Mouse (Mus musculus) megakaryocyte, embryonic 14.5 days (primary cell): ENCODE data around the gene Stab2. TPM values are rescaled to one million over a fixed set of nuclear protein-coding genes. Genes with fewer than 3 reads are reported as not detected.

Experiments
- H3K27me3 ChIP-seq: replicated peaks from 2 replicates; pipeline ENCODE3; 2012; ENCODE audit warnings: inconsistent platforms
- H3K36me3 ChIP-seq: replicated peaks from 2 replicates; pipeline ENCODE3; 2012; ENCODE audit warnings: low read length, inconsistent platforms, mixed read lengths
- H3K4me1 ChIP-seq: 2 replicates; pipeline ENCODE4 v1.6.1; 2012; ENCODE audit warnings: inconsistent platforms
- H3K4me3 ChIP-seq: replicated peaks from 2 replicates; pipeline ENCODE3; 2012; ENCODE audit warnings: moderate library complexity, mild to moderate bottlenecking, inconsistent platforms
- H3K9me3 ChIP-seq: 2 replicates; pipeline ENCODE4 v1.6.1; 2012; ENCODE audit warnings: inconsistent platforms
- FLI1 ChIP-seq: IDR thresholded peaks from 2 replicates; pipeline ENCODE4 v1.6.1; 2012; ENCODE audit warnings: low read length, inconsistent platforms, mixed read lengths
- GATA1 ChIP-seq: IDR thresholded peaks from 3 replicates; pipeline ENCODE4 v1.6.1; 2012; ENCODE audit warnings: mixed read lengths, low read length, inconsistent platforms, borderline replicate concordance
- polyA plus RNA-seq: library from polyadenylated mRNA; stranded (reverse); fragments of >175 nt; gene quantifications from 2 replicates; pipeline ENCODE4 v1.2.3, GENCODE M21; 2012; ENCODE audit warnings: low replicate concordance; ENCODE audit not compliant: insufficient read depth

Gene Stab2
- polyA plus RNA-seq, 1 experiment: 2.0 TPM

GRCm38 (mm10) chr10:86908562-86908961 is 99.3 kb downstream of the Stab2 start:
- no peaks in the 10 kb centered on the region for H3K4me1 ChIP-seq
- peaks cover 11% of the 10 kb centered on the region for H3K9me3 ChIP-seq
- H3K27me3 ChIP-seq: peaks cover 12% of the 10 kb centered on the region
- H3K36me3 ChIP-seq: no peaks in the 10 kb centered on the region
- no peak for TF ChIP-seq GATA1
- no peak overlapping the region for H3K4me3 ChIP-seq

- TF ChIP-seq FLI1 (no peak), GATA1 (no peak)
- Histone ChIP-seq H3K36me3 (no peaks in the 10 kb centered on the region), H3K4me3 (no peak overlapping the region), H3K9me3 (peaks cover 11% of the 10 kb centered on the region), H3K27me3 (peaks cover 10% of the 10 kb centered on the region), H3K4me1 (no peaks in the 10 kb centered on the region)
These were observed 100.8 kb downstream of the Stab2 start for GRCm38 (mm10) chr10:86907043-86907442.

DNA sequence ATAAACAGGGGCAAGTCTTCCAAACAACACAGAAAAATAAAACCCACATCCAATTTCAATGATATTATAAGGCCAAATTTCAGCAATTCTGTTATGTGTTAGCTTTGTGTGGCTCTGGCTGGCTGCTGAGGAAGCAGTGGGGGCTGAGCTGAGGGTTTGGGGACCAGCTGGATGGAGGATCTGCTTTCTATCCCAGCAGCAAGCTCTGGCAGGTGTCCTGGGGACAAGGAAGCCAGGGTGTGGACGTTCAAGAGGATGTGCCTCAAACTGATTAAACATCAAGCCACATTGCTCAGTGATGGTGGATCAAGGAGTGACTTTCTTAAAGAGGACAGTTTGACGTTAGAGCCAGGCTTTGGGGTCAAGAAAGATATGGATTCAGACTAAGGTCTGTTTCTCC is 112.3 kb downstream of the Stab2 start:
- H3K36me3 ChIP-seq: no peaks in the 10 kb centered on the region
- no peak overlapping the region for H3K4me3 ChIP-seq
- TF ChIP-seq GATA1 (no peak), FLI1 (no peak)
- H3K9me3 ChIP-seq: no peaks in the 10 kb centered on the region
- H3K27me3 ChIP-seq: peaks cover 15% of the 10 kb centered on the region
- H3K4me1 ChIP-seq: no peaks in the 10 kb centered on the region

GRCm38 (mm10) chr10:86891066-86891465 is 116.8 kb downstream of the Stab2 start:
- H3K9me3 ChIP-seq: no peaks in the 10 kb centered on the region
- H3K4me3 ChIP-seq: no peak overlapping the region
- TF ChIP-seq GATA1 (no peak), FLI1 (no peak)
- H3K27me3 ChIP-seq: peaks cover 10% of the 10 kb centered on the region
- H3K4me1 ChIP-seq: no peaks in the 10 kb centered on the region
- H3K36me3 ChIP-seq: no peaks in the 10 kb centered on the region

- Histone ChIP-seq H3K9me3 (no peaks in the 10 kb centered on the region), H3K27me3 (peaks cover 8% of the 10 kb centered on the region), H3K36me3 (no peaks in the 10 kb centered on the region), H3K4me1 (no peaks in the 10 kb centered on the region), H3K4me3 (no peak overlapping the region)
- TF ChIP-seq GATA1 (no peak), FLI1 (no peak)
These were observed 117.5 kb downstream of the Stab2 start for GRCm38 (mm10) chr10:86890166-86890930.

DNA sequence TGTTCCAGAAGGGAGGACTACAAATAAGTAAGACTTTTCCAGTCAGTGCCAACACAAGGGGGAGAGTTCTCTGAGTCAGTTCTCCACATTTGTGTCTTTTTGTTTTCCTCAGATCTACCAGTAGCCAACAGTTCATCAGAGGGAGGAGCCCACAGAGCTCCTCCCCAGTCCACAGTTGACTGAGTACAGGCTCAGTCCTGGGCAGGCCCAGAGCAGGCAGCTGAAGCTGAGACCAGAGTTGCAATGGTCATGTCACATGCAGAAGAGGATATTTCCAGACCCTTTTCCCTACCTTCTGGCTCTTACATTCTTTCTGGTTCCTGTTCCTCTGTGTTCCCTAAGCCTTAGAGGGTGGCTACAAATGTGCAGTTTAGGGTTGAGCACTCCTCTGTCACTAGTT is 118.4 kb downstream of the Stab2 start:
- no peaks in the 10 kb centered on the region for H3K36me3 ChIP-seq
- TF ChIP-seq FLI1: no peak
- TF ChIP-seq GATA1: no peak

GRCm38 (mm10) chr10:86886434-86886833 is 121.4 kb downstream of the Stab2 start:
- no peak for TF ChIP-seq FLI1
- TF ChIP-seq GATA1: no peak
- no peak overlapping the region for H3K4me3 ChIP-seq
- peaks cover 4% of the 10 kb centered on the region for H3K4me1 ChIP-seq
- peaks cover 3% of the 10 kb centered on the region for H3K27me3 ChIP-seq
- H3K36me3 ChIP-seq: no peaks in the 10 kb centered on the region
- no peaks in the 10 kb centered on the region for H3K9me3 ChIP-seq

More for the DNA sequence above, 118.4 kb downstream of the Stab2 start:
- H3K9me3 ChIP-seq: no peaks in the 10 kb centered on the region
- no peak overlapping the region for H3K4me3 ChIP-seq
- no peaks in the 10 kb centered on the region for H3K4me1 ChIP-seq
- H3K27me3 ChIP-seq: peaks cover 8% of the 10 kb centered on the region

DNA sequence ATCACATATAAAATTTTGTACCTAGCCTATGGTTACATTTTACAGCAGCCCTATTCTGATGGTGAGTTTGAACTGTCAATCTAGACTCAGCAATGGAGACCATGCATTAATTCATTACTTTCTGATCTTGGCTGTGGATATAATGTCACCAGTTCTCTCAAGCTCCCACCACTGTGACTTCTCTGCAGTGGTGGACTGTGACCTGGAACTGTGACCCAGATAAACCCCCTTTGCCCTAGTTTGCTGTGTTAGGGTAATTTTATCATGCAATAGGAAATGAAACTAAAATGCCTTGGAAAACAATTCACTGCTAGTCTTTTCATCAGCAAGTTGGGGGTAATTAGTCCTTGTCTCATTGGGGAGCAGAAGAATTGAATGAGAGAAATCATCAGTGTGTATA is 126.4 kb downstream of the Stab2 start:
- Histone ChIP-seq H3K36me3 (no peaks in the 10 kb centered on the region), H3K4me3 (no peak overlapping the region), H3K4me1 (peaks cover 9% of the 10 kb centered on the region), H3K27me3 (peaks cover 2% of the 10 kb centered on the region), H3K9me3 (no peaks in the 10 kb centered on the region)
- TF ChIP-seq GATA1: no peak
- no peak for TF ChIP-seq FLI1

GRCm38 (mm10) chr10:86880071-86880806 is 127.6 kb downstream of the Stab2 start:
- Histone ChIP-seq H3K4me1 (peaks cover 9% of the 10 kb centered on the region), H3K36me3 (no peaks in the 10 kb centered on the region), H3K9me3 (no peaks in the 10 kb centered on the region), H3K4me3 (no peak overlapping the region), H3K27me3 (peaks cover 2% of the 10 kb centered on the region)
- TF ChIP-seq GATA1 (no peak), FLI1 (no peak)

DNA sequence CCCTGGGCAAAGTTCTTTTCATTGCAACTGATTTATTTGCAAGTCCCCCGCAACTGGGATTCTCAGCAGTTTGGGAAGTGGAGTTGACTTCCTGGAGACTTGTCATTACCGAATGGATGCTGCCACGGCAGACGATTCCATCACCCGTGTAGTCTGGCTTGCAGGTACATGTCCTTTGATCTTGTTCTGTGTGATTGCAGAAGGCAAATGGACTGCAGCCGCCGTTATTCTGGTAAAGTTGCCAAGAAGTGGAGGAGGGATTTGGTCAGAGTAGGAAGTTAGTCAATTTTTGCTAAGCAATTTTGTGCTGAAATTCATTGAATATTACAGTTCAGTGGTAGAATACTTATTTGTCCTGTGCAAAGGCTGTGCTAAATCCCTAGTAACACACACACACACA is 129.1 kb downstream of the Stab2 start:
- Histone ChIP-seq H3K9me3 (no peaks in the 10 kb centered on the region), H3K4me3 (no peak overlapping the region), H3K27me3 (peaks cover 2% of the 10 kb centered on the region), H3K4me1 (peaks cover 9% of the 10 kb centered on the region), H3K36me3 (no peaks in the 10 kb centered on the region)
- no peak for TF ChIP-seq GATA1
- TF ChIP-seq FLI1: no peak
